10 mouse cellular contexts compared by ENCODE assay signal in genomic region chr2:65567925-65568324, GRCm38 (mm10). TPM values are rescaled to one million over a fixed set of nuclear protein-coding genes. Genes with fewer than 3 reads are reported as not detected.
DNase-seq lines count a peak whose midpoint lies in the region; ATAC-seq lines count a peak whose summit lies in the region.
"Had no signal": no experiment of that assay in that cellular context is flagged by ENCODE, and none has a peak within 500 bp of the region (broad histone marks: within the 10 kb centered on the region; RNA-seq: fewer than 3 reads in every experiment).

No protein-coding gene starts in this region.

- H3K36me3 ChIP-seq in limb, embryonic 12.5 days, result no peaks in the 10 kb centered on the region
- no peaks in the 10 kb centered on the region for H3K36me3 ChIP-seq in limb, embryonic 10.5 days
- no peaks in the 10 kb centered on the region for H3K36me3 ChIP-seq in forebrain, embryonic 15.5 days
- no peaks in the 10 kb centered on the region for H3K36me3 ChIP-seq in hindbrain, embryonic 13.5 days
- H3K36me3 ChIP-seq in midbrain, embryonic 16.5 days (ENCODE audit: control insufficient read depth, insufficient read depth, low read length), result no peaks in the 10 kb centered on the region
- H3K36me3 ChIP-seq: heart, embryonic 13.5 days; limb, embryonic 15.5 days had no signal

- H3K4me1 ChIP-seq in limb, embryonic 12.5 days (replicated peaks), result no peaks in the 10 kb centered on the region
- peaks cover 5% of the 10 kb centered on the region for H3K4me1 ChIP-seq in limb, embryonic 10.5 days
- H3K4me1 ChIP-seq in forebrain, embryonic 15.5 days, result peaks cover 25% of the 10 kb centered on the region
- peaks cover 26% of the 10 kb centered on the region for H3K4me1 ChIP-seq in hindbrain, embryonic 13.5 days (replicated peaks)
- H3K4me1 ChIP-seq in midbrain, embryonic 16.5 days (ENCODE audit: control insufficient read depth, insufficient read depth, low read length), result peaks cover 21% of the 10 kb centered on the region
- H3K4me1 ChIP-seq: limb, embryonic 15.5 days had no signal

- WGBS in limb, embryonic 12.5 days, result 89% methylated on average over 4 of the region's 4 CpGs
- WGBS in limb, embryonic 10.5 days, result 96% methylated on average over 4 of the region's 4 CpGs
- WGBS in forebrain, embryonic 15.5 days, result 94% methylated on average over 4 of the region's 4 CpGs
- 91% methylated on average over 4 of the region's 4 CpGs for WGBS in hindbrain, embryonic 13.5 days
- 88% methylated on average over 4 of the region's 4 CpGs for WGBS in midbrain, embryonic 16.5 days

- H3K27ac ChIP-seq in limb, embryonic 12.5 days, result no peak overlapping the region
- no peak overlapping the region for H3K27ac ChIP-seq in limb, embryonic 10.5 days
- H3K27ac ChIP-seq in forebrain, embryonic 15.5 days (replicated peaks), result no peak overlapping the region
- no peak overlapping the region for H3K27ac ChIP-seq in hindbrain, embryonic 13.5 days
- no peak overlapping the region for H3K27ac ChIP-seq in midbrain, embryonic 16.5 days (ENCODE audit: low read length)
- H3K27ac ChIP-seq: heart, embryonic 13.5 days; kidney, postnatal 0 days; limb, embryonic 15.5 days had no signal

- H3K9me3 ChIP-seq in limb, embryonic 12.5 days, result no peaks in the 10 kb centered on the region
- H3K9me3 ChIP-seq in limb, embryonic 10.5 days (replicated peaks), result no peaks in the 10 kb centered on the region
- no peaks in the 10 kb centered on the region for H3K9me3 ChIP-seq in forebrain, embryonic 15.5 days
- no peaks in the 10 kb centered on the region for H3K9me3 ChIP-seq in hindbrain, embryonic 13.5 days
- no peaks in the 10 kb centered on the region for H3K9me3 ChIP-seq in midbrain, embryonic 16.5 days (replicated peaks; ENCODE audit: control insufficient read depth, low read length, poor library complexity, severe bottlenecking)
- H3K9me3 ChIP-seq: heart, embryonic 13.5 days; limb, embryonic 15.5 days had no signal

- 0 out of 2 replicates have a peak, but pooled peaks have one; percentile 24 for ATAC-seq in limb, embryonic 12.5 days (ENCODE audit: insufficient number of reproducible peaks, insufficient read depth, low FRiP score, low TSS enrichment, low read depth)
- ATAC-seq in forebrain, embryonic 15.5 days (replicated peaks), result peak; percentile 51; the same call in 1 of the 2 replicates
- peak; percentile 48; the same call in 1 of the 2 replicates for ATAC-seq in hindbrain, embryonic 13.5 days (ENCODE audit: low FRiP score)
- ATAC-seq in midbrain, embryonic 16.5 days, result peak; percentile 44

- H3K4me3 ChIP-seq in limb, embryonic 12.5 days (replicated peaks), result no peak overlapping the region
- no peak overlapping the region for H3K4me3 ChIP-seq in limb, embryonic 10.5 days
- H3K4me3 ChIP-seq in forebrain, embryonic 15.5 days, result no peak overlapping the region
- no peak overlapping the region for H3K4me3 ChIP-seq in hindbrain, embryonic 13.5 days
- H3K4me3 ChIP-seq in midbrain, embryonic 16.5 days (ENCODE audit: low read depth, low read length), result no peak overlapping the region
- H3K4me3 ChIP-seq: heart, embryonic 13.5 days; limb, embryonic 15.5 days had no signal

- no peak overlapping the region for H3K9ac ChIP-seq in limb, embryonic 12.5 days (replicated peaks)
- H3K9ac ChIP-seq in forebrain, embryonic 15.5 days (replicated peaks), result no peak overlapping the region
- no peak overlapping the region for H3K9ac ChIP-seq in hindbrain, embryonic 13.5 days
- H3K9ac ChIP-seq in midbrain, embryonic 16.5 days (ENCODE audit: low read depth, low read length), result no peak overlapping the region
- H3K9ac ChIP-seq: heart, embryonic 13.5 days; limb, embryonic 15.5 days had no signal

- no peak overlapping the region for H3K4me2 ChIP-seq in limb, embryonic 12.5 days
- no peak overlapping the region for H3K4me2 ChIP-seq in forebrain, embryonic 15.5 days (replicated peaks)
- H3K4me2 ChIP-seq in hindbrain, embryonic 13.5 days, result no peak overlapping the region
- no peak overlapping the region for H3K4me2 ChIP-seq in midbrain, embryonic 16.5 days (ENCODE audit: low read length)
- H3K4me2 ChIP-seq: limb, embryonic 15.5 days had no signal

- no peak for DNase-seq in limb, embryonic 10.5 days (ENCODE audit: low spot score)
- DNase-seq in natural killer cell, adult 2 months (ENCODE audit: low spot score in 2 of 2), result no peak
- DNase-seq in frontal cortex, postnatal 36 days (ENCODE audit: low spot score in 2 of 2), result no peak

- no peaks in the 10 kb centered on the region for H3K27me3 ChIP-seq in limb, embryonic 12.5 days
- H3K27me3 ChIP-seq in limb, embryonic 10.5 days (ENCODE audit: low read depth, poor library complexity, severe bottlenecking), result no peaks in the 10 kb centered on the region
- H3K27me3 ChIP-seq in forebrain, embryonic 15.5 days, result no peaks in the 10 kb centered on the region
- H3K27me3 ChIP-seq in hindbrain, embryonic 13.5 days, result no peaks in the 10 kb centered on the region
- no peaks in the 10 kb centered on the region for H3K27me3 ChIP-seq in midbrain, embryonic 16.5 days (ENCODE audit: control insufficient read depth, insufficient read depth, low read depth, low read length)
- H3K27me3 ChIP-seq: heart, embryonic 13.5 days; limb, embryonic 15.5 days had no signal

RNA-seq across cellular contexts. Expression of gene Scn3a, which starts 0.5 kb away (rescaled TPM):
- polyA plus RNA-seq in limb, embryonic 12.5 days (2016; fragmentation: Nextera tagmentation; extraction: Ambion mirVana), result 1.9 and 2.5 TPM in 2 replicates
- 0.95 and 1.6 TPM in 2 replicates for polyA plus RNA-seq in limb, embryonic 10.5 days (2016; fragmentation: Nextera tagmentation; extraction: Ambion mirVana)
- polyA plus RNA-seq in forebrain, embryonic 15.5 days (2015; fragmentation: Nextera tagmentation; extraction: Ambion mirVana), result 45.1 and 51.9 TPM in 2 replicates
- polyA plus RNA-seq in hindbrain, embryonic 13.5 days (2015; fragmentation: Nextera tagmentation; extraction: Ambion mirVana), result 51.3 and 57.4 TPM in 2 replicates
- 70.7 and 78.2 TPM in 2 replicates for polyA plus RNA-seq in midbrain, embryonic 16.5 days (2015; fragmentation: Nextera tagmentation; extraction: Ambion mirVana)

RNA-seq across cellular contexts. Expression of gene Scn2a, which starts 52.6 kb away (rescaled TPM):
- polyA plus RNA-seq in limb, embryonic 12.5 days (2016; fragmentation: Nextera tagmentation; extraction: Ambion mirVana), result 3.5 and 4.5 TPM in 2 replicates
- 1.6 and 2.3 TPM in 2 replicates for polyA plus RNA-seq in limb, embryonic 10.5 days (2016; fragmentation: Nextera tagmentation; extraction: Ambion mirVana)
- 25.2 and 29.9 TPM in 2 replicates for polyA plus RNA-seq in forebrain, embryonic 15.5 days (2015; fragmentation: Nextera tagmentation; extraction: Ambion mirVana)
- polyA plus RNA-seq in hindbrain, embryonic 13.5 days (2015; fragmentation: Nextera tagmentation; extraction: Ambion mirVana), result 37.1 and 38.6 TPM in 2 replicates
- polyA plus RNA-seq in midbrain, embryonic 16.5 days (2015; fragmentation: Nextera tagmentation; extraction: Ambion mirVana), result 55.5 and 56.7 TPM in 2 replicates

Comparison
In these comparisons a context has a peak if more than half of its experiments do, and no peak if none do; other contexts are left out.
1. RNA of gene Scn3a, which starts 0.5 kb away (polyA plus RNA-seq): 70.7 to 78.2 TPM in midbrain, embryonic 16.5 days, 45.1 to 51.9 TPM in forebrain, embryonic 15.5 days and 51.3 to 57.4 TPM in hindbrain, embryonic 13.5 days; 1.9 to 2.5 TPM in limb, embryonic 12.5 days and 0.95 to 1.6 TPM in limb, embryonic 10.5 days; every median in the first group is over 10 times any median in the second.
2. Peak in every context shown above with its lines, with median percentiles within 50 percentile points of each other: ATAC-seq.